Mouse (Mus musculus) liver, embryonic 14.5 days (tissue): ENCODE results near the gene Rnf121.

Source experiments
- CTCF ChIP-seq: IDR thresholded peaks from 2 replicates; pipeline ENCODE4 v1.5.1; 2016; ENCODE audit warnings: antibody characterized with exemption, low read depth, control low read depth
- EP300 ChIP-seq: IDR thresholded peaks from 2 replicates; pipeline ENCODE4 v1.6.1; 2016; ENCODE audit warnings: antibody characterized with exemption, low read depth

- TF ChIP-seq CTCF (no peak), EP300 (no peak)
These were observed 36.2 kb upstream of the Rnf121 start, which contains the start of gene Art1 for GRCm38 (mm10) chr7:102101487-102101886.
